Mouse (Mus musculus) forebrain, embryonic 14.5 days (tissue): ENCODE measurements around the gene Fry. TPM values are rescaled to one million over a fixed set of nuclear protein-coding genes. Genes with fewer than 3 reads are reported as not detected.

Source experiments
- ATAC-seq: fragments of 200-750 bp; cut with Nextera tagmentation; 2 replicates; pipeline ENCODE4 v1.8.0; 2017; ENCODE audit warnings: mild to moderate bottlenecking, moderate library complexity
- DNase-seq: peaks from one replicate; pipeline ENCODE4 v3.0.0-alpha.2; 2015; ENCODE audit warnings: low spot score
- H3K27ac ChIP-seq: fragments of 300-500 bp; sonication (generic); 2 replicates; pipeline ENCODE4 v1.5.1; 2014; ENCODE audit warnings: low read depth, mild to moderate bottlenecking, control low read depth, low read length, moderate library complexity
- H3K27me3 ChIP-seq: fragments of 300-500 bp; sonication (generic); replicated peaks from 2 replicates; pipeline ENCODE4 v1.6.1; 2014; ENCODE audit warnings: low read length, control low read depth, mixed read lengths; ENCODE audit not compliant: control insufficient read depth, insufficient read depth
- H3K36me3 ChIP-seq: fragments of 300-500 bp; sonication (generic); 2 replicates; pipeline ENCODE4 v1.6.1; 2014; ENCODE audit warnings: low read length, control low read depth; ENCODE audit not compliant: control insufficient read depth, insufficient read depth
- H3K4me1 ChIP-seq: fragments of 300-500 bp; sonication (generic); 2 replicates; pipeline ENCODE4 v1.6.1; 2014; ENCODE audit warnings: antibody characterized with exemption, low read length, control low read depth; ENCODE audit not compliant: control insufficient read depth, insufficient read depth
- H3K4me2 ChIP-seq: fragments of 300-500 bp; sonication (generic); 2 replicates; pipeline ENCODE4 v1.6.1; 2014; ENCODE audit warnings: mild to moderate bottlenecking, control low read depth, low read length
- H3K4me3 ChIP-seq: fragments of 300-500 bp; sonication (generic); 2 replicates; pipeline ENCODE4 v1.5.1; 2014; ENCODE audit warnings: low read depth, low read length, control low read depth
- H3K9ac ChIP-seq: fragments of 300-500 bp; sonication (generic); 2 replicates; pipeline ENCODE4 v1.6.1; 2014; ENCODE audit warnings: mild to moderate bottlenecking, low read length, control low read depth, moderate library complexity
- H3K9me3 ChIP-seq: fragments of 300-500 bp; sonication (generic); replicated peaks from 2 replicates; pipeline ENCODE4 v1.6.1; 2016; ENCODE audit warnings: low read length, control low read depth, mixed read lengths; ENCODE audit not compliant: control insufficient read depth
- WGBS: fragments of 180-500 bp; shearing (Covaris S2); extraction: QIAGEN DNeasy Blood & Tissue Kit; methylation state at CpG from one replicate; pipeline ENCODE4 v1.1.7; 2014; 5-methylcytosine and 5-hydroxymethylcytosine counted together
- polyA plus RNA-seq: library from polyadenylated mRNA; unstranded; fragments of >200 nt; fragmentation: Nextera tagmentation; extraction: Ambion mirVana; gene quantifications from 2 replicates; pipeline ENCODE4 v1.2.1, GENCODE M21; 2014

The Fry gene
- polyA plus RNA-seq, 1 experiment from 2014 or later = 27.4 TPM

GRCm38 (mm10) chr5:150521937-150522866 is 403.8 kb downstream of the Fry start, which contains the start of gene Brca2:
Gene Brca2, plus strand, starts transcription at chr5:150522630.
- Histone ChIP-seq H3K4me3 (peak within 1 kb of the TSS; percentile 71), H3K27ac (peak within 1 kb of the TSS; percentile 44), H3K9me3 (no peaks in the 10 kb centered on the region), H3K9ac (peak within 1 kb of the TSS; percentile 83), H3K4me2 (peak within 1 kb of the TSS; percentile 73), H3K27me3 (no peaks in the 10 kb centered on the region), H3K4me1 (no peaks in the 10 kb centered on the region; the same call in 1 of the 2 replicates), H3K36me3 (no peaks in the 10 kb centered on the region)
- ATAC-seq (peak; percentile 96), DNase-seq (peak; percentile 94)
- 6% methylated on average over 63 of the region's 63 CpGs for WGBS

GRCm38 (mm10) chr5:150522867-150523234 is 404.4 kb downstream of the Fry start:
- peak overlapping the region; percentile 44; the same call in 1 of the 2 replicates for H3K27ac ChIP-seq
- H3K4me2 ChIP-seq = peak overlapping the region; percentile 73
- no peaks in the 10 kb centered on the region for H3K27me3 ChIP-seq
- H3K9ac ChIP-seq = peak overlapping the region; percentile 83
- ATAC-seq (peak; percentile 38; the same call in 1 of the 2 replicates), DNase-seq (no peak)
- no peaks in the 10 kb centered on the region for H3K36me3 ChIP-seq
- H3K9me3 ChIP-seq = no peaks in the 10 kb centered on the region
- 5% methylated on average over 11 of the region's 11 CpGs for WGBS
- H3K4me1 ChIP-seq = no peaks in the 10 kb centered on the region; the same call in 1 of the 2 replicates
- H3K4me3 ChIP-seq = peak overlapping the region; percentile 71

- WGBS = 92% methylated on average over 2 of the region's 2 CpGs
- Histone ChIP-seq H3K27me3 (no peaks in the 10 kb centered on the region), H3K9me3 (no peaks in the 10 kb centered on the region), H3K9ac (no peak overlapping the region), H3K4me3 (no peak overlapping the region), H3K4me1 (no peaks in the 10 kb centered on the region; the same call in 1 of the 2 replicates), H3K36me3 (no peaks in the 10 kb centered on the region), H3K4me2 (no peak overlapping the region), H3K27ac (no peak overlapping the region)
- ATAC-seq (no peak), DNase-seq (no peak)
Observed at GRCm38 (mm10) chr5:150525239-150525638, 406.8 kb downstream of the Fry start.

- Histone ChIP-seq H3K4me2 (no peak overlapping the region), H3K27ac (no peak overlapping the region), H3K4me1 (no peaks in the 10 kb centered on the region), H3K36me3 (peaks cover 20% of the 10 kb centered on the region), H3K9me3 (no peaks in the 10 kb centered on the region), H3K9ac (no peak overlapping the region), H3K27me3 (no peaks in the 10 kb centered on the region), H3K4me3 (no peak overlapping the region)
- 95% methylated on average over 1 of the region's 1 CpGs for WGBS
- no peak for DNase-seq
- ATAC-seq = no peak
Observed at GRCm38 (mm10) chr5:150541302-150541701, 422.9 kb downstream of the Fry start.

- Histone ChIP-seq H3K4me1 (no peaks in the 10 kb centered on the region), H3K9me3 (no peaks in the 10 kb centered on the region), H3K36me3 (peaks cover 18% of the 10 kb centered on the region), H3K9ac (no peak overlapping the region), H3K4me3 (no peak overlapping the region), H3K4me2 (no peak overlapping the region), H3K27me3 (no peaks in the 10 kb centered on the region), H3K27ac (no peak overlapping the region)
- no peak for DNase-seq
- ATAC-seq = no peak
- 96% methylated on average over 2 of the region's 2 CpGs for WGBS
Observed at GRCm38 (mm10) chr5:150543184-150543583, 424.7 kb downstream of the Fry start.

Other genes starting within 250 kb of the Fry start
- 0.25 and 0.30 TPM in 2 replicates for gene Rxfp2, start 100.0 kb upstream of the Fry start, polyA plus RNA-seq